Mouse (Mus musculus): ENCODE measurements at regions not wholly inside any gene's neighbourhood (a gene's known extent, or its start where the extent isn't known, plus 50 kb on each side); places are given as distances from the start of the nearest gene placed in this dataset.

- ATAC-seq (ENCODE audit: low FRiP score): no peak
- H3K27me3 ChIP-seq (ENCODE audit: control insufficient read depth, insufficient read depth, low read length): no peaks in the 10 kb centered on the region
- WGBS: 79% methylated on average over 4 of the region's 4 CpGs
- DNase-seq (ENCODE audit: low spot score): no peak
- H3K4me1 ChIP-seq (replicated peaks; ENCODE audit: control insufficient read depth, insufficient read depth, low read length): no peaks in the 10 kb centered on the region
- H3K9ac ChIP-seq: no peak overlapping the region
- H3K9me3 ChIP-seq (ENCODE audit: control insufficient read depth, low read length): no peaks in the 10 kb centered on the region
- H3K4me2 ChIP-seq (replicated peaks): no peak overlapping the region
- no peaks in the 10 kb centered on the region for H3K36me3 ChIP-seq (replicated peaks; ENCODE audit: control insufficient read depth, insufficient read depth)
- H3K4me3 ChIP-seq (replicated peaks; ENCODE audit: low read length): no peak overlapping the region
- H3K27ac ChIP-seq: no peak overlapping the region
Observed at GRCm38 (mm10) chr15:92895836-92896235, 379.1 kb downstream of the Gxylt1 start.

- Histone ChIP-seq H3K9me3 (ENCODE audit: control insufficient read depth, low read length) (no peaks in the 10 kb centered on the region), H3K4me2 (replicated peaks) (no peak overlapping the region), H3K36me3 (replicated peaks; ENCODE audit: control insufficient read depth, insufficient read depth) (no peaks in the 10 kb centered on the region), H3K4me3 (replicated peaks; ENCODE audit: low read length) (no peak overlapping the region), H3K9ac (no peak overlapping the region), H3K27me3 (ENCODE audit: control insufficient read depth, insufficient read depth, low read length) (no peaks in the 10 kb centered on the region), H3K4me1 (replicated peaks; ENCODE audit: control insufficient read depth, insufficient read depth, low read length) (no peaks in the 10 kb centered on the region), H3K27ac (no peak overlapping the region)
- no peak for ATAC-seq (ENCODE audit: low FRiP score)
- WGBS: 78% methylated on average over 5 of the region's 5 CpGs
- DNase-seq (ENCODE audit: low spot score): no peak
Observed at GRCm38 (mm10) chr15:92876438-92876837, 398.5 kb downstream of the Gxylt1 start.

- Histone ChIP-seq H3K4me1 (replicated peaks; ENCODE audit: control insufficient read depth, insufficient read depth, low read length) (no peaks in the 10 kb centered on the region), H3K9ac (no peak overlapping the region), H3K27me3 (ENCODE audit: control insufficient read depth, insufficient read depth, low read length) (no peaks in the 10 kb centered on the region), H3K4me2 (replicated peaks) (no peak overlapping the region), H3K27ac (no peak overlapping the region; the same call in 1 of the 2 replicates), H3K4me3 (replicated peaks; ENCODE audit: low read length) (no peak overlapping the region), H3K9me3 (ENCODE audit: control insufficient read depth, low read length) (no peaks in the 10 kb centered on the region), H3K36me3 (replicated peaks; ENCODE audit: control insufficient read depth, insufficient read depth) (no peaks in the 10 kb centered on the region)
- 81% methylated on average over 5 of the region's 5 CpGs for WGBS
- DNase-seq (ENCODE audit: low spot score) (no peak), ATAC-seq (ENCODE audit: low FRiP score) (no peak)
Observed at GRCm38 (mm10) chr15:92864106-92864505, 410.9 kb downstream of the Gxylt1 start.

- H3K27ac ChIP-seq: no peak overlapping the region
- no peak for DNase-seq (ENCODE audit: low spot score)
- H3K4me1 ChIP-seq (replicated peaks; ENCODE audit: control insufficient read depth, insufficient read depth, low read length): no peaks in the 10 kb centered on the region
- ATAC-seq (ENCODE audit: low FRiP score): no peak
- no peak overlapping the region for H3K4me3 ChIP-seq (replicated peaks; ENCODE audit: low read length)
- no peak overlapping the region for H3K9ac ChIP-seq
- H3K4me2 ChIP-seq (replicated peaks): no peak overlapping the region
- H3K36me3 ChIP-seq (replicated peaks; ENCODE audit: control insufficient read depth, insufficient read depth): no peaks in the 10 kb centered on the region
- no peaks in the 10 kb centered on the region for H3K27me3 ChIP-seq (ENCODE audit: control insufficient read depth, insufficient read depth, low read length)
- H3K9me3 ChIP-seq (ENCODE audit: control insufficient read depth, low read length): no peaks in the 10 kb centered on the region
- 65% methylated on average over 5 of the region's 5 CpGs for WGBS
Observed at GRCm38 (mm10) chr15:92850854-92851253, 424.1 kb downstream of the Gxylt1 start.

GRCm38 (mm10) chr15:92840035-92840434 is 434.9 kb downstream of the Gxylt1 start:
- ATAC-seq (ENCODE audit: low FRiP score) (peak; percentile 34; the same call in 1 of the 2 replicates), DNase-seq (ENCODE audit: low spot score) (no peak)
- Histone ChIP-seq H3K27ac (peak overlapping the region; percentile 51), H3K36me3 (replicated peaks; ENCODE audit: control insufficient read depth, insufficient read depth) (no peaks in the 10 kb centered on the region), H3K9me3 (ENCODE audit: control insufficient read depth, low read length) (no peaks in the 10 kb centered on the region), H3K4me2 (replicated peaks) (no peak overlapping the region), H3K27me3 (ENCODE audit: control insufficient read depth, insufficient read depth, low read length) (no peaks in the 10 kb centered on the region), H3K9ac (no peak overlapping the region), H3K4me3 (replicated peaks; ENCODE audit: low read length) (no peak overlapping the region), H3K4me1 (replicated peaks; ENCODE audit: control insufficient read depth, insufficient read depth, low read length) (peaks cover 6% of the 10 kb centered on the region)
- 73% methylated on average over 5 of the region's 5 CpGs for WGBS

- H3K9me3 ChIP-seq (ENCODE audit: control insufficient read depth, low read length): no peaks in the 10 kb centered on the region
- WGBS: 53% methylated on average over 4 of the region's 4 CpGs
- no peak overlapping the region for H3K9ac ChIP-seq
- no peaks in the 10 kb centered on the region for H3K36me3 ChIP-seq (replicated peaks; ENCODE audit: control insufficient read depth, insufficient read depth)
- ATAC-seq (ENCODE audit: low FRiP score) (peak; percentile 57; the same call in 1 of the 2 replicates), DNase-seq (ENCODE audit: low spot score) (peak; percentile 68)
- H3K4me3 ChIP-seq (replicated peaks; ENCODE audit: low read length): no peak overlapping the region
- H3K27me3 ChIP-seq (ENCODE audit: control insufficient read depth, insufficient read depth, low read length): no peaks in the 10 kb centered on the region
- no peak overlapping the region for H3K4me2 ChIP-seq (replicated peaks)
- H3K4me1 ChIP-seq (replicated peaks; ENCODE audit: control insufficient read depth, insufficient read depth, low read length): peaks cover 6% of the 10 kb centered on the region
- H3K27ac ChIP-seq: no peak overlapping the region
Observed at GRCm38 (mm10) chr15:92839611-92840010, 435.4 kb downstream of the Gxylt1 start.

GRCm38 (mm10) chr15:92826136-92826535 is 429.5 kb downstream of the Pdzrn4 start:
- no peaks in the 10 kb centered on the region for H3K36me3 ChIP-seq (replicated peaks; ENCODE audit: control insufficient read depth, insufficient read depth)
- H3K9me3 ChIP-seq (ENCODE audit: control insufficient read depth, low read length): 0 out of 2 replicates have a peak, but pooled peaks cover 5% of the 10 kb centered on the region
- H3K27me3 ChIP-seq (ENCODE audit: control insufficient read depth, insufficient read depth, low read length): no peaks in the 10 kb centered on the region
- H3K27ac ChIP-seq: no peak overlapping the region
- no peak overlapping the region for H3K9ac ChIP-seq
- DNase-seq (ENCODE audit: low spot score) (no peak), ATAC-seq (ENCODE audit: low FRiP score) (no peak)
- no peaks in the 10 kb centered on the region for H3K4me1 ChIP-seq (replicated peaks; ENCODE audit: control insufficient read depth, insufficient read depth, low read length)
- no peak overlapping the region for H3K4me2 ChIP-seq (replicated peaks)
- no peak overlapping the region for H3K4me3 ChIP-seq (replicated peaks; ENCODE audit: low read length)
- 64% methylated on average over 4 of the region's 4 CpGs for WGBS
